Mouse (Mus musculus) thymus, postnatal 0 days (tissue): ENCODE results near the gene Ankrd55. TPM values are rescaled to one million over a fixed set of nuclear protein-coding genes. Genes with fewer than 3 reads are reported as not detected.

Experiments
- DNase-seq: peaks from one replicate; pipeline ENCODE4 v3.0.0-alpha.2; 2015; ENCODE audit warnings: low spot score
- polyA plus RNA-seq: library from polyadenylated mRNA; unstranded; fragments of >200 nt; fragmentation: Nextera tagmentation; extraction: Ambion mirVana; gene quantifications from 2 replicates; pipeline ENCODE4 v1.2.1, GENCODE M21; 2015

Gene Ankrd55
- polyA plus RNA-seq, 1 experiment from 2014 or later, result 1.9 TPM

DNA sequence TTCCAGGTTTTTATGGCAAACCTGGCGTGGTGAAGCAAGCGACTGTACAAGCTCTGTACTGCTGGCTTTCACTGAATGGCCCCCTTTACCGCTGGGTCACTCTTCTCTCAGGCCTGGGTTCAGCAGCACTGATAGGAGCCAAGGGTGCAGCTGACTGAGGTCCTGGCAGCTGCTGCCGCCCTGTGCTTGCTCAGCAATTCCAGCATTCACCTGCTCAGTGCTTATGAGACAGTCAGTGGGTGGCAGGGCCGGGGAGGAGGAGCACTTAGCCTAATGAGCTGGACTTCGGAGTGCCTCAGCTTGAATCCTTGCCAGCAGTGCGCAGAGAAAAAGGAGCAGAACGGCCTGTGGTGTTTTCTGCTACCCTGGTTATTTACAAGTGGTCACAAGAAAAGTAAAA lies 87.5 kb downstream of the Ankrd55 start:
- DNase-seq, result no peak

DNA sequence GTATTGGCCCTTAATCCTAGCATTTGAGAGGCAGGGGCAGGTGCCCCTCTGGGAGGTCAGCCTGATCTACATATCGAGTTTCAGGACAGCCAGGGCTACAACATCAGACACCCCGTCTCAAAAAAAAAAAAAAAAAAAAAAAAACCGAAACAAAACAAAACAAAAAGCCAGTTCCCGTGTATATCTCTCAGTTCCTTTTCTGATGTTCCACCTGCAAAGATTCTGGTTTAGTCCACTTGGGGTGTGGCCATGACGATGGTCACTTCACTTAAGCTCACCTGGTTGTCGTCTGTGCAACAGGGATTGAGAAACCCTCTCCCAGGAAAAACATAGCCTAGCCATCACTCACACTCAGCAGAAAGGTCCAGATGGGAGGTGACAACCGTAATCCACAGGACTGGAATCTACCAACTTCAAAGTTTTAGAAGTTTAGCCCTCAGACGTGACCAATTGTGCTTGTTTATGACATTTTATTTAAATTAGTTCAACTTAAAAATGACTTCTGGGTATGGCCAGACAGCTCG lies 90.6 kb downstream of the Ankrd55 start:
- DNase-seq, result no peak

DNA sequence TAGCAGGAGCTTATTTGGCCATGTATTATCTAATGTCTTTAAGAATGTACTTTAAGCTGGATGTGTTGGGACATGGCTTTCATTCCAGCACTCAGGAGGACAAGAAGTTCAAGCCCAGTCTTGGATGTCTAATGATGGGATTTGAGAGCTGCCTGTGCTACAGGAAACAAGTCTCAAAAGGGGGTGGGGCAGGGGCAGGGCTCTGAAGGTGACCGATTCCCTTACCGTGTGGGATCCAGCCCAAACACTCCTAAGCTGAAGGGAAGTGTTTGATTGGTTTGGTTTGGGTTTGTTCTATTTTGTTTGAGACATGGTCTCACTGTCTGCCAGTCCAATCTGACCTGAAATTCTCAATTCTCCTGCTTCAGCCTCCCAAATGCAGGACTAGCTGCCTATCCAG lies 93.2 kb downstream of the Ankrd55 start:
- no peak for DNase-seq

DNA sequence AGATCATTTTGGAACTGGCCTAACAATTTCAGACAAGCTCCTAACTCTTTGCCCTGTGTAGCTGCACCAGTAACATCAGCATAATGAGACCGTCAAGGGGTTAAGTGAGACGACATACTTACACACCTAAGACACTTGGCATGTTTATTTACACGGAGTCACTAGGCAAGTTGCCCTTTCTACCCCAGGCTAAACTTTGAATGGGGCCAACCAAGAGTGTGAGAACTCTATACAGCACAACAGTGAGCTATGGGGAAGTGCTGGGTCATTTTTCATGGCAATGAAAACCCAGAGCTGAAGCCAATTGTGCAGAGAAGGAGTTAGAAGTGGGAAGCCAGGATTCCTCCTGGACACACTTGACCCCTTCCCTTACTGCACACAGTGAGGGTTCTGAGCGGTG lies 94.2 kb downstream of the Ankrd55 start:
- DNase-seq, result no peak

DNA sequence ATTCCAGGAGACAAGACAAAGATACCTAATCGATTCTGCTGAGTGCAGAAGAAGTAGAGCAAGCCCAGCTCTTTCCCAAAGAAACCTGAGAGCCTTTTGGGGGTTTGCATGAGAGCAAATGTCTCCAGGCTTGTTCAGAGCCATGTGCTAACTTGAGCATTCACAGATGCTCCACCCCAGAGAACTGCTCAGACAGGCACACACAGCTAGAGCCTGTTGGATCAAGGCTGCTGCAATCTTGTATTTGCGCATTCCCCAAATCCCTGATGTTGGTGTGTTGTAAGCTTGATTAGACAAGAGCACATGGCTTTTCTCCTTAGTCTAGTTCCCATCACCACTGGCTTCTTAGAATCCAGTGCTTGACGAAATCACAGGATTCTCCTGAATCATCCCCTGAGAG lies 94.7 kb downstream of the Ankrd55 start:
- no peak for DNase-seq

DNA sequence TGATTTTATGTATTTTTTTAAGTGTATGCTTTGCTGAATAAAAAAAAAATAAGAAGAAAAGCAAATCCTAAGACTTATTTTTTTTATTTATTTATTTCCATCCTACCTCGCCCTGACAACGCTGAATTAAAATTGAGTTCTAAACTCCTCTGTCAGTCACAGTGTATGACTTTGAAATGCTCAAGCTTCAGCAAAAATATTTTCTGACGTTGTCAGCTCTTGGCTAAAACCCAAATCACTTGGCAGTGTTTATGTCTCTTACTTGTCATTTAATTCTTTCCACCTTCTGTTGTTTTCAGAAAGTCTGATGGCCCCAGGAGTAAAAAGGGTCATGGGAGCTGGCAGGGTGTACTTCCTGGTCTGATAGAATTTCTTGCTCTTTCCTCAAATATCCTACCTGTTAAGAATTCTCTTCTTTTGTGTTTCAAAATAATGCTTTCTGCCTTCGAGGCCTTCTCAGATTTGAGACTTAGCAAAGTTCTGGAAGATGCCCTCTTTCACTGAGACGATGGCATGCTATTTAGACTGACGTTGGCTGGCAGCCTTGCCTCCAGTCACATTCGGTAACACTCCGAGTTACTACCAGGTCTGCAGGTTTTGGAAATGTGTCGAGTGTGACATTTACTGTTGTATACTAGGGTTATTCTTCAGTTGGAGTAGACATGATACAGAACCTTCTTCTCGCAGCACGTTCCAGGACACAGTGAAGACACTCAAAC lies 95.8 kb downstream of the Ankrd55 start:
- DNase-seq, result no peak

DNA sequence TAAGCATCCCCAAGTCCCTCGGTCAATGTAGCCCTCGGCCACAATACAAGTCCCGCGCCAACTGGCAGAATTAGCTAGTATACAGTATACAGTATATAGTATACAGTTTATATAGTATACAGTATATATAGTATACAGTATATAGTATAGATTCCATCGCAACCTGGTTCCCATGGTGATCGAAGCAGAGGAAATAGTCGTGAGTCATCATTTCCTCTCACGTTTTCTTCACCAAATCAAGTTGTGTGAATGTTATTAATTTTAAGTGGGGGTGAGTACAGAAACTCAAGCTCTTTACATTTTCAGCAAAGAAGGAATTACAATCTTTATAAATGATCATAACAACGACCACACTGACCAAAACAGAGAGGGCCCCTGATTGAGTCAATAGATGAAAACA lies 96.8 kb downstream of the Ankrd55 start:
- no peak for DNase-seq

DNA sequence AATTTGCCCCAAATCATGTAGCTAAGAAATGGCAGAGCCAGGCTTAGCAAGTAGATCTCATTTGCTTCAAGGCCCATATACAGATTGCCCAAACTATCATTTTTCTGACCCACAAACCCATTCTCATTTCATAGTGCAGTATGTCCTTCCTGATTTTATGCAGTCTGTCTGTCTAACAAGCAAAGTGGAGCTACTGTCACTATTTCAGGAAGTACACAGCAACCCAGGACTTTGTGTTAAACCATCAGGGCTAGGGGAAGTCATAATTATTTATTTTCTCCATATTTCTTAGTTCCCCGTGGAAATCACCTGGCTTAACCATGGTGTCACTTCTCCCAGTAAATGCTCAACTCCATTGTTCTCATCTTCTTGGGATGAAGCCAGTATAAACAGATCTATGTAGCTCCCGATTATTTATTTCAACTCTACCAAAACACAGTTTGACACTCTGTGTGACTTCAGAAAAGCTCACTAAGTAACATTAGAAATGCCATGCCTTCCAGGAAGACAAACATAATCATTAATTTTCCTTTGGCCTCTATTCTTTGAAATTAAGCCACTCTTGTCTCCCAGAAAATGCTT lies 98.3 kb downstream of the Ankrd55 start:
- DNase-seq, result no peak

DNA sequence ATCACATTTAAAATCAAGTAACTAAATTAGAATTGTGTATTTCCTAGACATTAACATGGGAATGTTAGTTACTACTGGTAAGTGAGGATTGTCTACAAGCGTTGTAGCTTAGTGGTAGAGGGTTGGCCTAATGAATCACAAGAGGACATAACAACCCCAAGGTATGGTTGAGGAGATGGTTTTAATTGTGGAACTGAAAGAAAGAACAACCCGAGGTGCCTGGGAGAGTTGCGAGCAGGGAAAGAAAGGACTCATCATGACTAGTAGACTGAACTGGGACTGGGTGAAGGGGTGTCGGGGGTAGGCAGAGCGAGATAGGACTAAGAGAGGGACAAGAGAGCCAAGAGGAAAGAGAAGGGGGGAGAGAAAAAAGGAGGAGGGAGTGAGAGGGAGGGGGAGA lies 99.0 kb downstream of the Ankrd55 start:
- no peak for DNase-seq

DNA sequence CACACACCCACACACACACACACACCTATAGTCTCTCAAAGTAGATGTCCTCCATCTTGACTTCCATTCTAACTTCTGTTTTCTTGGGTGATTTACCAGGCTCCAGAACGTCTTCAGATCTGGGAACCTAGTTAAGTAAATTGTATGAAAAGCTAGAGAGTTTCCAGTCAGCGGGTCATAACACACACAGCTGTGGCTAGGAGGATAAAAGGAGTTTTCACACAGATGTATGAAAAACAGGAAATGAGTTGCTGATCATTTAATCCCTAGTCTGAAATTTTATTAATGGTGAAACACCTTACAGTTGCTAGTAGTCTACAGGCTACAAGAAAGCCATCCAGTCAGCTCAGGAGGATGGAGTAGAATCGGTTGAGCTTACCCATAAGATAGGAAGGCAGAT lies 99.9 kb downstream of the Ankrd55 start:
- DNase-seq, result no peak

DNA sequence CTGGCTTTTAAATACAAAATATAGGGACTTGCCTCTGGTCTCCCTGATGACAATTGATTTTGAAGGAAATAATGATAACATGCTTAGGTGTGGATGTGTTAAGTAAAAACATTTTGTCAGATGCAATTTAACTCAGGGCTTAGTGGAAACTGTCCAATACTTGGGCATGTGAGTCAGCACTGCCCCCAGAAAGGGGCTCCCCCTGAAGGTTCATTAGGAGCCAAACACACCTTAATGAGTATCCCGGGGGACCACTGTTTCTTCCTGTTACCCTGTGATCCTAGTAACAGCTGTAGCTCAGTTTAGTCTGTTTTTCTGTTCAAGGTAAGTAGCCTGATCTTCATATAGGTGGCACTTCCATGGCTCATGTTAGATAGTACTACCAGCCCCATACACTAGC lies 102.0 kb downstream of the Ankrd55 start:
- no peak for DNase-seq

DNA sequence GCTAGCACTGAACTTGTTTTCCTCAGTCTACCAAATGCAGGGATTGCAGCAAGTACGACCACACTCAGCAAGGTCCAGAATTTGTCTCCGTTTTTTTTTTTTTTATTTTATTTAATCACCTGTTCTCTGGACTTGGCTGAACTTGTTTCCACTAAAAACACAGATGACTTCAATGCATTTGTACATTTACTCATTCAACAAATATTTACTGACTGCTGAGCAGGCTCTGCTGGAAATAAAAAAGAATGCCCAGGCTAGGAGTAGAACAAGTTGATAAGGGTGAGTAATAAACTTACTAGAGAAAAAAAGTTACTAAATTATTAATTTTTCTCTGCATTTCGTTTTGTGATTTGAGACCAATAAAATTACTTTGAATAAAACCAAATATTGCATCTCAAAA lies 103.1 kb downstream of the Ankrd55 start:
- no peak for DNase-seq

DNA sequence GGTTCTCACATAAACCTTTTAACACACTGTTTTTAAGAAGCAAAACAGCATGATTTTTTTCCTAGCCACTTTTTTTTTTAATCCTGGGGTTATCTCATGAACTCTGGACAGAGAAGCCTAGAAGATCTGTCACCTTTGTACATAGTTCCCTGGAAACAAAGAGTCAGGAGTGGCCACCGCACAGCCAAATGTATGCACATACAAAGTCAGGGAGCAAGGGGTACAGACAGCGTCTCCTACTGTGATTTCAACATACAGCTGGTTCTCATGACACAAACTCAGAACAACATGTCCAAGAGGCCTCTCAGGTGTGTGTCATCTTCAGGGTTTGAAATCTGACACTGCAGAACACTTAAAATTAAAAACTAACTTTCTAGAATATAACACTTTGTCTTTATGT lies 105.1 kb downstream of the Ankrd55 start:
- DNase-seq, result no peak

DNA sequence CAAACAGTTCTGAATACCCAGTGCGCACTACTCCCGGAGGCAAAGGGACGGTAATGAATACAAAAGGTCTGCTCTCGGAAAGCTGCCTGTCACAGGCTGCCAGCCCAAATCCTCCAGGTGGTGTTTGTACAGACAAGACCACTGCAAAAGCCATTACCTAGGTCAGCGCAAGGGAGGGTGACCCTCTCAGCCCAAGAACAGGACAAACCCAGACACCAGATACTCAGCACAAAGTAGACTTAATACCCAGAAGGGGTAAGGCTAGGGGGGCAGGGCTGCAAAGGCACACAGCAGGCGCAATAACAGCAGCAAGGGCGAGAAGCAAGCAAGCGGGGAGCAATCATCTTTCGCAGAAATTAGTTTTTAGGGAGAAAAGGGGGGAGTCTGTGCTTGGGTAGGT lies 106.0 kb downstream of the Ankrd55 start:
- DNase-seq, result no peak

DNA sequence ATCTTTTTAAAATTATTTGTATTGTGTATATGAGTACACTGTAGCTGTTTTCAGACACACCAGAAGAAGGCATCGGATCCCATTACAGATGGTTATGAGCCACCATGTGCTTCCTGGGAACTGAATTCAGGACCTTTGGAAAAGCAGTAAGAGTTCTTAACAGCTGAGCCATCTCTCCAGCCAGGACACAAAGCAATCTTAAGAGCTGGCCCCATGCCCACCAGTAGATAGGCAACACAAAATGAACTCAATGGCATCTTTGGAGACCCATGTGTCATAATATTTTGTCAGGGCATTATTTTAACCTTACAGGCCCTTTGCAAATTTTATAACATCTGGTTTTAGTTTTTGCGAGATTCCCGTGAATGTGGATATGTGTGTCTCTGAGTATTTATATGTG lies 116.5 kb downstream of the Ankrd55 start:
- no peak for DNase-seq

DNA sequence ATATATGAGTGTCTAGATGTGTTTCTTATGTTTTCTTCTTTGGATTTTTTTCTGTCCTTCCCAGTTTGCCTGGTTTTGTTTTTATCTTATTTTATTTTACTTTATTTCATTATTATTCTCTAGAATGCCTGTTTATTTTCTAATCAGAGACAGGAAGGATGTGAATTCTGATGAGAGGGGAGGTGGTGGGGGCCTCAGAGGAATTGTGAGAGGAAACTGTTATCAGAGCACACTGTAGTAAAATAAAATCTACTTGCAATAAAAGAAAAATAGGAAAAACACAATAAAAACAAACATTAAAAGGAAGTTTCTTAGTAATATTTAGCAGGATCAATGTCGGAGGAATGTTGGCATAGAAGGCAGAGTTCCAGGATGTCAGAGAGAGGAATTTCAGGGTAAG lies 116.9 kb downstream of the Ankrd55 start:
- DNase-seq, result no peak

DNA sequence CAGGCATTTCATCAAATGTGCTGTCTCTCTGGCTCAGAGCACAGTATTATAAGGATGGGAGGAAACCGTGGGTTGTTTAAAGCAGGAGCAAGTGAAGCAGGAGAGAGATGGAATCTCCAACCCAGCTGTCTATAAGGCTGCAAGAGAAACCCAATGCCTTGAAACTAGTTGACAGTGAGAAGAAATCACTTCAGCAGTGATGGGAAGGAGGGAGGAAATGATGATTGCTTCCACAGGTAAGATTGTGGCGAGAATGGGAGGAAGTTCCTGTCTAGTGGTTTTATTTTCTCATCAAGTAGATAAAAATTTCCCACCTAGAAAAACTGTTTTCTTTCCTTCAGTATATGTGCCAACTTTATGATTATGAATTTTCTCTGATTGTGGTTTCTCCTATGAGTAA lies 118.4 kb downstream of the Ankrd55 start:
- no peak for DNase-seq

DNA sequence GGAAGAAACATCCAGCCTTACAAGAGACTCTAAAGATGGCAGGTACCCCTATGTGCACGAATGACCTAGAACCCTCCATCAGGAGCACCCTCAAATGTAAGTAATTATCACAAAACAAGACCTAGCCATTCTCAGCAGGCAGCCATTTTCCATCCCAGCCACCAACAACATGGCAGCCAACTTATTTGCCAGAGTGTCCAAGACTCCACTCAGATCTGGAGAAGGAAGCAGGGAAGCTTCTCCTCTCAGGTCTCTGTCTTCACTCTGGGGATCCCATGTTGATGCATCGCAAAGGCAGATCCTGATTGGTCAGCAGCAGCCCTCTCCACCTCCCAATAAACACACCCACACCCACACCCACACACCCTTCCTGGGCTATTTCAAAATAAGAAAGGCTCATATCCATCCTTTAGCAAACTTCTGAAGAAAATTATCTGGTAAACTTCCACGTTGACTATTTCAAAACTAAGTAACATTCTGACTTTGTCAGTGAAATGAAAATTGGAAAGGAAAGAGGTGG lies 119.0 kb downstream of the Ankrd55 start:
- DNase-seq, result no peak

DNA sequence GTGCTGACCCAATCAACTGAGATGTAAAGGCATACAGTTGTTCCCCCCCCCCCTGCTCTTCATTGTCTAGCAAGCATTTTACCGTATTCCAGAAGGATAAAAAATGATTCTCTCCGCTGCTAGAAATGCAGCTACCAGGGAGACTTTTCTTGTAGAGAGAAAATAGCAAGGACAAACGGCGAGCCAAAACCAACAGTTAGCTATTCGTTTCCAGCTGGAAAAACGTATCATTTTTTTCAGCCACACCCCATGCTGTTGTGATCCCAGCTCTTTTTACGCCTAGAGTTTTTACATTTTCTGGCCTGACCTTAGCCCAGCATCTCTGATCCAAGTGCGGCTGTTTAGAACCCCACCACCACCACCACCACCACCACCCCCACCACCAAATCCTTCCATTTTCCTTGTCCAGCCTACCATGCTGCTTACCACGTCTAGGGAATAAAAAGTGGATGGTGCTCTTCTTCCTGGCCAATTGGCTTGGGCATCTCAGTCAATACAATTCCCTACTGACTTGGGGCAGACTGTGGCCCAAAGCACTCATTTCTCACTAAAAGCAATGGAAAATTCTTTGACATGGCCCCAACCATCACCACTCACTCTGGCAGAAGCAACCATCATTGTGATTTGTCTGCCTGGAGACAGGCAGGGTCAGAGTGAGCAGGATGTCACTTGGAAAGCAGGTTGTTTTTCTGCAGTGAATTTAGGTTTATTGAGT lies 119.7 kb downstream of the Ankrd55 start:
- DNase-seq, result no peak

DNA sequence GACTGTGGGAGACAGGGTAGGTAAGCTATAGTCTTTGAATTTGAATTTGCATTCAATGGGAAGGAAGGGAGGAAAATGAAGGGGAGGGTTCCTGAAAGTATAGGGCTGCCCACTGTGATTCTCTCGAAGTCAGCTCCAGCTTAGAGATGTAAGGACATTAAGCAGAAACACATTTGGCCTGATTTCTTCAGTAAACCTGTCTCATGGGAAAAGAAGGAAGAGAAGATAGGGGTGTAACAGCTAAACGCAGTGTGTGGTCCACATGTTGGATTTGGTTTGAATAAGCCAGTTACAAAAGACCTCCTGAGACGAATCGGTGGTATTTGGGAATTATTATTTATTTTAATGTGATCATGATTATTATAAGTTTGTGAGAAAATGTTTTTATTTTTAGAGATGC lies 120.5 kb downstream of the Ankrd55 start:
- no peak for DNase-seq

DNA sequence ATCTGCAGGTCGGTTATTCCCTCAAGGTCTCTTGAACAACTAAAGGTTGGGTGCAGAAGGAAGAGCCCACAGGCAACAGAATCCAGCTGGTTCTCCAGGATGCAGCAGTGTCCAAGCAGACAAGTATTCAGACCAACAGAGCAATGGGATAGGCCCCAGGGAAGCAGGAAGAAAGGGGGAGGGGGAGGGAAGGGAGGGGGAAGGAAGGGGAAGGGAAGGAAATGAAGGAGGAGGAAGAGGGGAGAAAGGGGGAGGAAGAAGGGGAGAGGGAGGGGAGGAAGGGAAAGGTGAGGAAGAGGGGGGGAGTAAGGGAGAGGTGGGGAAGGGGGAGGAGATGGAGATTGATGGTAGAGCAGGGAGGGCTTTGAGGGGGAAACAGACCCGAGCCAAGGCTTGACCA lies 121.1 kb downstream of the Ankrd55 start:
- no peak for DNase-seq

DNA sequence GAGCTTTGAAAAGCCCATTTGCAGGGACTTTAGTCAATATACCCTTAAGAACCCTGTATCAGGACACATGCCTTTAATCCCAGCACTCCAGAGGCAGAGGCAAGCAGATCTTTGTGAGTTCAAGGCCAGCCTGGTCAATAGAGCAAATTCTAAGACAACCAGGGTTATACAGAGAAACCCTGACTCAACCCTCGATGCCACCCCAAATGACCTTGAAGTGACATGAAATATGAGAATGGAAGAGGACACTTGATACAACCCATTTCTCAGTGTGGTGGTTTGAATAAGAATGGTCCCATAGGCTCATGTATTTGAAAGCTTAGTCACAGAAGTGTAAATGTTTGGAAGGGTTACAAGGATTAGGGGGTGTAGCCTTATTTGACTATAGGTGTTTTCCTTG lies 121.6 kb downstream of the Ankrd55 start:
- no peak for DNase-seq
